Mouse (Mus musculus): ENCODE measurements around the gene Akap1. TPM values are rescaled to one million over a fixed set of nuclear protein-coding genes. Genes with fewer than 3 reads are reported as not detected.

Gene Akap1
- total RNA-seq, 2 experiments from 2014 or later, result 107 to 114 TPM

DNA sequence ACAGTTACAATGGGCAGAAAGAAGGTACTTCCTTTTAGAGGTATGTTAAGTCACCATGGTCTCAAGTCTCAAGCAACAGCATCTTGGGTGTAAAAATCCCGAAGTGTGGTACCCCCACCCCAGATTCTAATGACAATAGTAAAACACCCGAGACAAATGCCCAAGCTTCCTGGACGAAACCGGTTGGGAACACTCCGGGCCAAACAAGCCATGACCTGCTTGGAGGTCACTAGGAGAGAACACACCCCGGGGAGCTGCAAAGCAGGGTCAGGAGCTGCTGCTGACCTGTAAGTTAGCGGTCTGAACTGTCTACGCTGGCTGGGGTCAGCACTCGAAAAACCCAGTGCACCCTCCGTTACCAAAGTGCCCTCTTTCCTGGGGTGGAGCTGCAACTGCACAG is 21.1 kb downstream of the Akap1 start:
- peak in 1 of 2 experiments; percentile 2 for DNase-seq

DNA sequence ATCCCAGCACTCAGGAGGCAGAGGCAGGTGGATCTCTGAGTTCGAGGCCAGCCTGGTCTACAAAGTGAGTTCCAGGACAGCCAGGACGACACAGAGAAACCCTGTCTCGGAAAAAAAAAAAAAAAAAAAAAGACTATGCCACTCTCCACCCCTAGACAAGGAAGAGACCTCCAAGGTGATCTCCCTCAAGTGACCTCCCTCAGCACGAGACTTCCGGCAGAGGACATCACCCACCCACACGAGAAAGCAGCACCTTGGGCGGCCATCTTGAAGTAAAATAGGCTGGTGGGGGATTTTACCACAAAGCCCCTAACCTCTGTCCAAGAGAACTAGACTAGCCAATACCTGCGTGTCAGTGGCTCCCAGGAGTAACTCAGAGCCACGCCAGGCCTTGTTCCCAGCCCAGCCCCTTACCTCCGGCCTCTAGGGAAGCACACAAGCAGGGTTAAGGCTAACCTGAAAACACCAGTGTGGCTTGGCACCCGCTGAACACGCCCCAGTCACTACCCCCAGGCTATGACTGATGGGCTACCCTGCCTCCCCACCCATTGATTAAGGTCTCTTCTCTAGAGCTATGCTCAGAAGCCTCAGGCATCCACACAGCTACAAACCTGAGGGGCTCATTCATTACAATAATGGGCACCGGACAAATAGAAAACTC is 21.9 kb downstream of the Akap1 start:
- DNase-seq, result no peak

DNA sequence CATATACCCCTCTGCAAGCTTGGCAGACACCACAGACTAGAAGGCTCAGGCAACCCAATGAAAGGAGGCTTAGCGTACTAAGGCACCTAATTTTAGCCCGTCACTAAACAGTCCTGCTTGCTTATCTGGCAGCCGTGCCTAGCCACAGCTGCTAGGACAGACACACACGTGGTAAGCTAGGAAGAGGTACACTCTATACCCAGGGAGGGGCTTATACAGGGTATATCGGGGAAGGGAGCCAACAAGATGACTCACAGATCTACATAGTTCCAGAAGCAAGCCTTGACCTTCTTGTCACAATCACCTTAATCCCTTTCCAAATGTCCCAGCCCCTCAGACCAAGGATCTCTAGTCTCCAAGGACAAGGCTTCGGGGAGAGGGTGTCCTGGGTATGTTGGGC is 23.0 kb downstream of the Akap1 start:
- DNase-seq, result peak; percentile 54 to 72

DNA sequence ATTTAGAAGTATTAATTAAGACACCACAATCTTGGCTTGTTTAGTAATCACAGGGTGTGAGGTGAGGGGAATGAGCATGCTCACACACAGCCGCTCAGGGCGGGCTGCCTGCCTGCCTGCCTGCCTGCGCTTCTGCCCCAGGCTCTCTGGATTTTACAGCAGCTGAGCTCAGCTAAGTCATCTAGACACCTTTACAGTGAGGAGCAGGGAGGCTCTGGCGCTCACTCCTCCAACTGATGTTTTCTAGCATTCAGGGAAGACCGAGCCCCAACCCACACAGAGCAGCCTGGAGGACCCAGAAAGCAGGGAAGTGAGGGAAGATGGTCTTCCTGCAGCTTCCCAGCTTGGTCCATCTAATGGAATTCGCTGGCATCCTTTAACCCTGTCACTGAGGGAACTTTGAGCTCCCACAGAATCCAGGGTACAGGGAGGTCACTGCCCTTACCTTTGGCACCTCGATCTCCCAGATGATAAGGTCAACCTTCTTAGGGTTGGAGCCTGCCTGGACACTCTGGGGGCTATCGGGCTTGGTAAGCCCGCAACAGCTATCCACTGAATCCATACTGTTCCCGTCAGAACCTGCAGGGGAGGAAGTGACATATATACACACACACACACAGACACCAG is 23.5 kb downstream of the Akap1 start:
- DNase-seq, result no peak

DNA sequence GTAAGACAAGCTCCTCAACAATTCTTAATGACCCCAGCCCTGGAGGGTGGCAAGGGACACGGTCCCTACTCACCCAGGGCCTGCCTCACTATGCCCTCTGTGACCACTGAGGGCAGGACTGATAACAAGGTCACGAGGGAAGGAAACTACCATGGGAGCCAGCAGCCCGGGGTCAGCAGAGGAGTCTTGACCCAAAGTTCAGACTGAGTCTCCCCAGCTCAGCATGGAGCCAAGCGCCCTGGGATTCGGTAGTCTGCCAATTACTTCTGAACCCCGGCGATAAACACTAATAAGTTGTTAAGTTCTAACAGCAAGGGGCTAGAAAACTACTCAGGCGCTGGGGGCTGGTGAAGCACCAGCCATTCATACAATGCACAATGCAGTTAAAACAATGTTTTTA is 24.1 kb downstream of the Akap1 start:
- peak in 1 of 2 experiments; percentile 44 for DNase-seq

DNA sequence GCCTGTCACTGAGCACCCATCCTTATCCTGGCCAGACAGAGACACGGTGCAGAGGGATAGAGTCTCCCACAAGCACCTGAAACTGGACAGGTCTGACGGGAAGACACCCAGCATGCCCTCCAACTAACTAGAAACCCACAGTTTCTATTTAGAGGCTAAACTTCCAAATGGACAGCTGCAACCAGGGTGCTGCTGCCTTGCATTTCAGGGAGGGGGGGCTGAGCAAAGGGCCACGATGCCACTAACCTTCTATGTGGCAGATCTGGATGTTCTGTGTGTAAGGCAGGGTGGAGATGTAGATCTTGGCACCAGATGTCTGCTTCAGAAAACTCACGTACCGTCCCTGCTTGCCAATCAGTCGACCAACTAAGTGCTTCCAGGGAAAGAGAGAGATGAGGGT is 25.0 kb downstream of the Akap1 start:
- DNase-seq, result no peak

DNA sequence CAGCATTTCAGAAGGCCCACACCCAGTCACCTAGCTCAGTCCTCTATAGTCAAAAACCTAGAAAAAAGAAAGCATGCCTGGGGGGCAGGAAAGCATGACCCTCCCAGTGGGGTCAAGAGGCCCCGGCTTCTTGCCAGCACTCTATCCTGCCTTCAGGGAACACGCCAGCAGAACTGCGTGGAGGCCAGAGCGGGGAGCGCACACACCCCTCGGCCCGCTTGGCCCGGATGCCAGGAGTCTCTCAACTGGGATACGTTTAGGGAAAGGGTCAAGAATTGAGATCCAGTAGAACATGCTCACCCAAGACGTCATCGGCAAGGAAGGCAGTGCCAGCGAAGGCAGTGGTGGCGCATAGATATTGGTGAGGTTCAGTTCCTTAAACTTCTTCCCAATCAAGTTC is 25.8 kb downstream of the Akap1 start:
- peak in 1 of 2 experiments; percentile 58 for DNase-seq

DNA sequence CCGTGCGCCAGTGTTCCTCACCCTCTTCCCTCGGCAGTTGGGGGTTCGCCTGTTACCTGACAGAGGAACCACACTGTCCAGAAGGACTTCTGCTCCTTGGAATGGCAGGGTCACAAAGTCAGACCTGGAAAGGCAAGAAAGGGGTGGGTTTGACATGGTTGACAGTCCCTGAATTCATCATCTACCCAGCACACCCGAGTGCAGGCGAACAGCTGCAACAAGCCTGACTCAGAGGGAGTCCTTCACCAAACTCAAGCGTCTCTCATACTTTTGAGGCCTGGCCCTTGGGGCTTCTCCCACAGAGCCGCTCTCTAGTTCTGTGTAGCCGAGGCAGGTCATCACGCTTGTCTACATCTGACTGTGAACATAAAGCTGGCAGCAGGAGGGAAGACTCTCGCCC is 29.8 kb downstream of the Akap1 start:
- DNase-seq, result no peak

DNA sequence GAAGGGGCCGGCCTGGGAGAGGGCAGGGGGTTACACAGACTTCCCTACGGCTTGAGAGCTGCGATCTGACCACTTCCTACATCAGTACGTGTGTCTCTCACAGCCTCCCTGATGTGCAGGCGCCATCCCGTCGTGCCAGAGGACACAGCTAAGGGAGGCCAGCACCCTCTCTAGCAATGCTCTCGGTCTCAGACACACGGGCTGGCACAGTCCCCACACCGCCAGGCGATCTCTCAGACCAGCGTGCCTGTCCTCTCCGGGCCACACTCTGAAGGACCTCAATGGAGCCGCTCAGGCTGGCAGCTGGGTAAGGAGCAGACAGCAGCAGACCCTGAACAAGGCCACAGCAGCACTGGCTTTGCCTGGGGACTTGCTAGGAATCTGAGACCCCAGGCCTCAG is 30.3 kb downstream of the Akap1 start:
- peak in 1 of 2 experiments; percentile 46 for DNase-seq

DNA sequence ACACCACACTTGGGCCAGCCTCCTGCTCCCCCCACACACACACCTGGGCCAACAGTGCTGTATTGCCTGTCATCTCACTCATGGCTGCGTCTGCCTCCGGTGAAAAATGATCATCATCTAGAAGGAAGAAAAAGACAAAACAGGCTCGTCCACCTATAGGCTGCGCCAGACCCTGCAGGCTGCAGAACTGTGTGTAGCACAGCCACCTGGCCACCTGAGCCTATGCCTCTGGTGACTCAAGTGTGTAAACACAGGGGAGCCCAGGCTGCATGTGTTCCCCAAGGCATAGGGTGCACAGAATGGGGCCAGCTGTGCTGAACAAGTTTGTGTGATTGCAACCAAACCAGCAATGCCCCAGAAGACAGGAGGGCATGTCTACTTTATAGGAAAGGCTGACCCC is 31.3 kb downstream of the Akap1 start:
- DNase-seq, result no peak

DNA sequence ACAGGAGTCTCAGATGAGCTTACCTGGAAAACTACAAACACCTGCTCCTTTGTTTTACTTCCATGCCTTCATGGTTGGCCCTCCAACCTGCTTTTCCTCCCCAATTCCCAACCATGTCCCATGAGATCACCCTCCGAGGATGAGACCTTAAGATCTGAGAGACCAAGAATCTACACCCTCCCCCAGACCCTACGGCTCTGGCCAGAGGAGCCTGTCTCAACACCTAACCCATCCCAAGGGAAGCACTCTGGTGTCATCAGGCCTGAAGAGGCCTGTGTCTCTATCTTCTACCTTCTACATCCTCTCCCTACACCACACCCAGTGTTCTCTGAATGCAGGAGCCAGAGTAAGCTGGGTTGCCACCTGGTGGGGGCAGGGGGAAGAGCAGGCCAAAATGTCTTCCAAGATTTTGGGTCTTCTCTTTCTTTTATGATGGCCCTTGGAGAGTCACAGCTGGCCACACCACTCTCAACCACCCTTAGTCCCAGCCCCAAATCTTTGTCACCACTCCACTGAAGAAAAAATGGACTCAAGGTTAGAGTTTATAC is 34.1 kb downstream of the Akap1 start:
- peak in 1 of 2 experiments; percentile 52 for DNase-seq

DNA sequence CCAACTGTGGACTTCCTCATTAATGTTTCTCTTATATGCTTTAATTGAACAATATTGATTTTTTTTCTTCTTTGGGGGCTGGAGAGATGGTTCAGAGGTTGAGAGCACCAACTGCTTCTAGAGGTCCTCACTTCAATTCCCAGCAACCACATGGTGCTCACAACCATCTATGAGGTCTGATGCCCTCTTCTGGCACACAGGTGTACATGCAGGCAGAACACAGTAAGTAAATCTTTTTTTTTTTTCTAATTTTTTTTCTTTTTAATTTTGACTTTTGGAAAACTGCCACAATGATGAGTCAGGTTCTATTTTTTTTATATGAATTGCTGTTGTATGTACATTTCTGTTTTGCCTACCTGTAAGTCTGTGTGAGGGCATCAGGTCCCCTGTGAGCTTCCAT is 35.9 kb downstream of the Akap1 start:
- no peak for DNase-seq

DNA sequence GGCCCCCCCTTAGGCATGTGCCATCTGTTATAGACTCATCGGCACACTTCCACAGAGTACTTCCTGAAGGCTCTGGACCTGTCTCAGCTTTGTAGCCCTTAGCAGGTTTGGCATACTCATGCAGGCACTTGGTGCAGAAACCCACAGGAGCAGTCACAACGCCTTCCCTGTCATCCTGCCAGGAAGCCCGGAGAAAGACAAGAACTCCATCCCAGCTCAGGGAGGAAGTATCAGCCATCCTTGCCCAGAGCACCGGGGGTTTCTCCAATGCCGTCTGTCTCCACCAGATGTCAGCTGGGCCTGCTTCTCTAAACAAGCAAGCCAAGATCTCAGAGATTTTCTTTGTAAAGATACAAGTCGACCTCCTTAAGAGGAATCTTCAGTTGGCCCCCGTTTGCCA is 38.5 kb downstream of the Akap1 start:
- no peak for DNase-seq

DNA sequence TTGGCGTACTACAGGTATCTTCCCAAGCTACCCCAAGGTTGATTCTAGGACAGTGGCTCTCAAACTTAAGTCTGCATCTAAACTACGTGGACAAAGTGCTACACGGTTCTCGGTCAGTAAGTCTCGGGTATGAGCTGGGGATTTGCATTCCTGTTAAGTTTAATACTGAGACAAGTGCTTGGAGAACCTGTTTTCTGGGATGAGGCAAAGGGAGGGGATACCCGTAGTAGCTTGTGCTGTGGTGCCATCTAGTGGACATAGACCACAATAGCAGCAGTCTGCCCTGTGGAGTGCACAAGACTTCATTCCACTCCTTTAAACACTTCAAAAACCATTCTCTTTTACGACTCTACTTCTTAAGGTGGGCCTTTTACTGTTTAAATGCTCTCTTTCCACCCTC is 41.4 kb downstream of the Akap1 start:
- peak; percentile 72 to 77 for DNase-seq

DNA sequence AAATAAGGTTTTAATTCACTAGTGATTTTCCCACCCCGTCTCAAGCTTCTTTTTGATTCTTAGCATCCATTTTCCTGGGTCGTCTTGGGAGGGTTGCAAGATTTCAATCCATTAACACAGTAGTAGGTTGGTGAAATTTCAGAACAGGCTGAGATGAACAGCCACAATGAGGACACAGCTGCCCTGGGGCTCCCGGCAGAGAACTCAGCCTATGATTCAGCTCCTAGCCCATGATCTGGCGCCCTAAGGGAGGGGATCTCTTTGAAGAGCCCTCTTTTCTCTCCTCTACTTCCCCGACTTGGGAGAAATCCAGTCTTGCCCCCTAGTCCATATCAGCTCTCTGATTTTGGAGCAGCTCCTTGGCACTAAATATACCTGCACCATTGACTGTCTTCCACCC is 41.9 kb downstream of the Akap1 start:
- peak in 1 of 2 experiments; percentile 34 for DNase-seq

DNA sequence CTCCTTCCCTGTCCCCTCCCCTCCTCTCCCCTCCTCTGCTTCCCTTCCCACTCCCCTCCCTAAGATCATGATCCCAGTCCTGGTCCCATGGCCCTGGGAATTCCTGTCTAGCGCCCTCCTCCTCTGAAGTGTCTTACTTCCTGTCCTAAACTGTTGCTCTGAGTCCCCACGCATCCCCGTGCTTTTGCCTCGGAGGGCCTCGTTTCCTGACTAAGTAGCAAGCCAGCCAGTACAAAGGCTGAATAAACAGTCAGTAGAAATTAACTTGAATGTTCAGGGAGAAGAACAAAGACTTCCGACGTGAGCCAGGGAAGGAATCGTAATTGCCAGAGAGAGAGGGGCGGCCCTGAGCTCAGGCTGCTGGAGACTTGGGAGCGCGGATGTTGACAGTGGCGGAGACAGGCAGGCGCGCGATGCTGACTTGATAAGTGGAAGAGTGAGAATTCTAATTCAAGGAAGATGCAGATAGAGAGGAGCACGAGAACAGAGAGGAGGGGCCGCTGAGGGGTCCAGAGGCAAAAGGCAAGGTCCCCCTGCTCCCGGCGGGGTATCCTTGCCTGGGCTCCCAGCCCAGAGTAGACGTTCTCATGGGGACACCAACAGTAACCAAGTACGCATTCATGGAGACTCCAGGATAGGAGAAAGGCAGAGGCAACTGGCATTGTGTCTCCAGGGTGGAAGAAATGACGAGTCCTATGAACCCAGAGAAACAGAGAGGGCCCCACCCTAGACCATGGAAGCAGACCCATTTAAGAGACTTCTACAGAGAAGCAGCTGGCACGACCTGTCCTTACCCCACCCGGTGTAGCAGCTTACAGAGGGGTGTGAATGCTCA is 43.4 kb downstream of the Akap1 start:
- DNase-seq, result no peak

DNA sequence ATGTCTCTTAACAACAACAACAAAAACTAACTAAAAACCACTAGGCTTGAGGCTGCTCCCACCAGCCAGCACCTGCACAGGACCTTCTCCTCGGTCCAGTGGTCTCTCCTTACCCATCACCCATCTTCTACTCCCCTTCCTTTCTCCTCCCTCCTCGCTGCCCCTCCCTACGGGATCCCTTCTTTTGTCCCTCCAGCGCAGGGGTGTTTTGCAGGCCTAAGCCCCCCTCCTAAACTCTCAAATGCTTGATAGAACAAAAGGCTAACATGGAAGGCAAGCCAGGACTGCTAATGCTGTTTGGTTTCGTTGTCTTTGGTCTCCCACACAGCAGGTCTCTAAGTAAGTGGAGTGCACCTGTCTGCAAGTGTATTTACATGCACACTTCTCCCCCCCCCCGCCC is 44.1 kb downstream of the Akap1 start:
- no peak for DNase-seq

DNA sequence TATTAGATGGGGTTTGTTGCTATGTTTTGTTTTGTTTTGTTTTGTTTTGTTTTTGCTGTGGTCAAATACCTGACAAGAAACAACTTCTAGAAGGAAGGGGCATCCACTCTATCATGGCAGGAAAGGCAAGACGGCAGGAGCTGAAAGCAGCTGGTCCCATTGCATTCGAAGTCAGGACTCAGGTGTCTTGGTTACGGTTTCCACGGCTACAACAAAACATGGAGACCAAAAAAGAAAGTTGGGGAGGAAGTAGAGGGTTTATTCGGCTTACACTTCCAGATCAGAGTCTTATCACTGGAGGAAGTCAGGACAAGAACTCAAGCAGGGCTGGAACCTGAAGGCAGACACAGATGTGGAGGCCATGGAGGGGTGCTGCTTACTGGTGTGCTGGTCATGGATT is 47.3 kb downstream of the Akap1 start:
- no peak for DNase-seq

DNA sequence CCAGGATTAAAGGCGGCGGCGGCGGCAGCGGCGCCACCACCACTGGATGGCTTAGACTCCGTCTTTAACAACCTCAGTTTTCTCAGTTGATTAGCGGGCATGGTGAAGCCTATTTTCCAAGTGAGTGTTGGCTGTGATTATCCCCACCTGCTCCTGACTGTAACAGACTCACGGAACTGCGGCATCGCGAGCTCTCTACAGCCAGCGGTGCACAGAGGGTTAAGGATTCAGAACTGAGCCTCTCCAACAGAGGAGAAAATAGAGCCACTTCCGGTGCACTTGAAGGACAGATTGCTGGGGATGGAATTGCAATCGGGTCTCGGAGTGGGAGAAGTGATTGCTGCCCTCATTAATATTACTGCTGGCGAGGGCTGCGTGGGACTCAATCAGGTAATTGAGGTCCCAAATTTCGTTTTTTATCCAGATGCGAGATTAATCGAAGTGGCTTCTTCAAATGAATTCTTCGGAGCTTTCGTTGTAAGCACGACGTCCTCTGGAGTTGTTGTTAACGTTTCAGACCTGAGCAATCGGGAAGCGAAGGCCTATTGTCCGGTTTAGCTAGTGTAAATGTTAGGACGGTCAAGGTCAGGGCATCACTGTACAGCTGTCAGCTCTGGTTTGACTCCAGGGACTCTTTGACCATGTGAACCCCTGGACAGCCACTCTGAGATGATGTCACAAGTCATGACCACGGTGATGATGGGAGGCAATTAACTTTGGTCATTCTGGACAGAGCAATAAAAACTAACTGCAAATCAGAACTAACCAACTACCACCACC is 61.0 kb downstream of the Akap1 start:
- DNase-seq, result no peak

DNA sequence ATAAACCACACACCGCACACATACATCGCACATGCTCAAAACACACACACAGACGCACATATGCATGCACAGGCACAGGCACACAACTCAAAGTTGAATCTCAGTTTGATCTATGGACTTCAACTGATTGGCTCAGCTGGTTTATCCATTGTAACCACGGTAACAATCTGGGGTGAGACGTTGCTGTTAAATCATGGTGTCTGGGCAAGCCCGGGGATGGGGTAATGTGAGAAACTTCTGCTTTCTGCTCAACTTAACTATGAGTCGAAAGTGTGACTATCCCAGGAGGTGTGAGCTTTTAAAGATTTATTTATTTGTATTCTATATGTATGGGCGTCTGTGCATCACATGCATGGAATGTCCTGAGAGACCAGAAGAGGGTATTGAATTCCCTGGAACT is 68.2 kb downstream of the Akap1 start:
- DNase-seq, result no peak

DNA sequence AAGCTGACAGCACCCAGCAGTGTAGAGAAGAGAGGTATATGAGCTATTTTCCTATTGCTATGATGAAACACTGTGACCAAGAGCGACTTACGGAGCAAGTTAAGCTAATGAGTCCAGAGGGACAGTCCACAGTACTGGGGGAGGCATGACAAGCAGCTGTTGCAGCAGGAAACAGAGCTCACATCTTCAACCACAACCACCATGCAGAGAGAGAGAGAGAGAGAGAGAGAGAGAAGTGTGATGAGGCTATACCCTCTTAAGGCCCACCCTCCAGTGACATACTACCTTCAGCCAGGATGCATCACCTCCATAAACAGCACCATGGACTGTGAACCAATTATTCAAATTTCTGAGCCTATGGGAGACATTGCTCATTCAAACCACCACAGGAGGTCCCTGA is 74.5 kb downstream of the Akap1 start:
- DNase-seq, result no peak

DNA sequence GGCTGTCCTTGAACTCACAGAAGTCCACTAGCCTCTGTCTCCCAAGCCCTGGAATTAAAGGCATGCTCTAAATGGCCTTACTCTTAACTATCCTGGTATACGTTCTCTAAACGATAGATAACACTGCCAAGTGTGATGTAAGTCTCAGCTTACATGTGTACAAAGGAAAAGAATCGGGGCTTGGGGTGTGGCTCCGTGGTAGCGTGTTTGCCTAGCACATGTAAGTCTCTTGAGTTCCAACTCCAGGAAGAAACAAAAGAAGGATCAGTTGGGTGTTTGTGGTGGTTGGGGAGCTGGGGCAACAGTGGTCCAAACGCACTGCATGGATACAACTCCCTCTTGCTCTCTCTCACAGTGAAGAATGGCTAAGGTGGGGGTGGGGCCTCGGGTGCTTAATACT is 77.6 kb downstream of the Akap1 start:
- no peak for DNase-seq
